Mouse (Mus musculus) intestine, embryonic 16.5 days (tissue): ENCODE results near the gene Adamts17. TPM values are rescaled to one million over a fixed set of nuclear protein-coding genes. Genes with fewer than 3 reads are reported as not detected.

Source experiments
- ATAC-seq: fragments of 200-750 bp; cut with Nextera tagmentation; 2 replicates; pipeline ENCODE4 v1.8.0; 2017; ENCODE audit warnings: moderate TSS enrichment, moderate library complexity
- H3K27ac ChIP-seq: fragments of 300-500 bp; sonication (generic); 2 replicates; pipeline ENCODE4 v1.5.1; 2014; ENCODE audit warnings: mild to moderate bottlenecking, low read length
- H3K27me3 ChIP-seq: fragments of 300-500 bp; sonication (generic); replicated peaks from 2 replicates; pipeline ENCODE4 v1.6.1; 2014; ENCODE audit warnings: low read length, control low read depth, mixed read lengths; ENCODE audit not compliant: control insufficient read depth, insufficient read depth
- H3K36me3 ChIP-seq: fragments of 300-500 bp; sonication (generic); 2 replicates; pipeline ENCODE4 v1.6.1; 2014; ENCODE audit warnings: low read length, control low read depth; ENCODE audit not compliant: control insufficient read depth, insufficient read depth
- H3K4me1 ChIP-seq: fragments of 300-500 bp; sonication (generic); 2 replicates; pipeline ENCODE4 v1.6.1; 2014; ENCODE audit warnings: low read length, control low read depth, mixed read lengths; ENCODE audit not compliant: control insufficient read depth, insufficient read depth
- H3K4me2 ChIP-seq: fragments of 300-500 bp; sonication (generic); 2 replicates; pipeline ENCODE4 v1.6.1; 2014; ENCODE audit warnings: low read depth, low read length, control low read depth
- H3K4me3 ChIP-seq: fragments of 300-500 bp; sonication (generic); 2 replicates; pipeline ENCODE4 v1.5.1; 2014; ENCODE audit warnings: mild to moderate bottlenecking, low read length
- H3K9ac ChIP-seq: fragments of 300-500 bp; sonication (generic); 2 replicates; pipeline ENCODE4 v1.6.1; 2014; ENCODE audit warnings: low read depth, low read length
- H3K9me3 ChIP-seq: fragments of 300-500 bp; sonication (generic); 2 replicates; pipeline ENCODE4 v1.6.1; 2016; ENCODE audit warnings: low read length, control low read depth; ENCODE audit not compliant: control insufficient read depth
- WGBS: fragments of 180-500 bp; shearing (Covaris S2); extraction: QIAGEN DNeasy Blood & Tissue Kit; methylation state at CpG from one replicate; pipeline ENCODE4 v1.1.7; 2014; 5-methylcytosine and 5-hydroxymethylcytosine counted together
- polyA plus RNA-seq: library from polyadenylated mRNA; unstranded; fragments of >200 nt; fragmentation: Nextera tagmentation; extraction: Ambion mirVana; gene quantifications from 2 replicates; pipeline ENCODE4 v1.2.1, GENCODE M21; 2015

Adamts17 gene
- polyA plus RNA-seq, 1 experiment from 2014 or later, result 3.7 TPM

- no peak overlapping the region for H3K4me2 ChIP-seq
- H3K9ac ChIP-seq, result no peak overlapping the region
- H3K36me3 ChIP-seq, result no peaks in the 10 kb centered on the region
- H3K4me1 ChIP-seq, result peaks cover 20% of the 10 kb centered on the region
- WGBS, result 75% methylated on average over 6 of the region's 6 CpGs
- no peaks in the 10 kb centered on the region for H3K27me3 ChIP-seq
- H3K4me3 ChIP-seq, result no peak overlapping the region
- H3K27ac ChIP-seq, result no peak overlapping the region
- H3K9me3 ChIP-seq, result no peaks in the 10 kb centered on the region
- ATAC-seq, result no peak
Measured at GRCm38 (mm10) chr7:66934062-66934461, 94.5 kb downstream of the Adamts17 start.

DNA sequence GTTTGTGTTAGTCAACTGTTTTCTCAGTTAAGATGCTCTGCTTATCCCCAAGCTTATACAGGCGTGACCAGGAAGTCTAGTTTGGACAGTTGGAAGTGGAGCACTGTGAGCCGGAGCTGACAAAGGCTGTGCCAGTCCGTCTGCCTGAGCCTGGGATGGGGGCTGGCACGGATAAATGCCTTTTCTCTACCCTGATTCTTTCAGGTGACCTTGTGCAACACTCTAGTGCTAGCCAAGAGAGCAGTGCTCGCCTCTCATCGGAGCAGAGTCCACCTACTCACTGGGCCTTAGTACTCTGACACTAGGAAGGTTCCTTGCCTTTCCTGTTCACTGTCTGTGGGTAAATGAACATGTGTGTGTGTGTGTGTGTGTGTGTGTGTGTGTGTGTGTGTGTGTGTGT lies 95.5 kb downstream of the Adamts17 start:
- Histone ChIP-seq H3K9me3 (no peaks in the 10 kb centered on the region), H3K4me3 (no peak overlapping the region), H3K36me3 (no peaks in the 10 kb centered on the region), H3K9ac (no peak overlapping the region), H3K27me3 (no peaks in the 10 kb centered on the region), H3K4me2 (no peak overlapping the region), H3K4me1 (peaks cover 20% of the 10 kb centered on the region), H3K27ac (no peak overlapping the region)
- 94% methylated on average over 6 of the region's 6 CpGs for WGBS
- ATAC-seq, result no peak

GRCm38 (mm10) chr7:66936042-66936755 lies 96.7 kb downstream of the Adamts17 start:
- no peak; the same call in 1 of the 2 replicates for ATAC-seq
- Histone ChIP-seq H3K27me3 (no peaks in the 10 kb centered on the region), H3K4me1 (peaks cover 20% of the 10 kb centered on the region), H3K36me3 (no peaks in the 10 kb centered on the region), H3K9ac (no peak overlapping the region), H3K9me3 (no peaks in the 10 kb centered on the region), H3K27ac (no peak overlapping the region), H3K4me3 (no peak overlapping the region), H3K4me2 (no peak overlapping the region)
- WGBS, result 75% methylated on average over 8 of the region's 8 CpGs

DNA sequence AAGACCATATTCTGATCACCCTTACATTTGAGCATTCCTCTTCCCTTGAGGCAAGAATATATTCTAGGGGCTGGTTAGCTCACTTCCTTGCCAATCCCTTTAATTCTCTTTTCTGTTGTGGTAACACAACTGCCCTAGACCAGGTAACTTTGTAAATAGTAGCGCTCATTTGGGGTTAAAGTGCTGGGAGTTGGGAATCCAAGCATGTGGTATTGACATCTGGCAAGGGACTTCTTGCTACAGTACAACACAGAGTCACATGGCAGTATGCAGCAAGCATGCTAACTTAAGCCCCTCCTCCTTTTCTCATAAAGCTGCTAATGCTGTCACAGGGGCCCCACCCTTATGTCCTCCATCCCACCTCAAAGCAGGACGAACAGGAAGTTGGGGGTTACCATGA lies 97.4 kb downstream of the Adamts17 start:
- Histone ChIP-seq H3K27me3 (no peaks in the 10 kb centered on the region), H3K9me3 (no peaks in the 10 kb centered on the region), H3K4me2 (no peak overlapping the region), H3K9ac (no peak overlapping the region), H3K4me3 (no peak overlapping the region), H3K27ac (no peak overlapping the region), H3K4me1 (peaks cover 20% of the 10 kb centered on the region), H3K36me3 (no peaks in the 10 kb centered on the region)
- WGBS, result 71% methylated on average over 2 of the region's 2 CpGs
- no peak for ATAC-seq

DNA sequence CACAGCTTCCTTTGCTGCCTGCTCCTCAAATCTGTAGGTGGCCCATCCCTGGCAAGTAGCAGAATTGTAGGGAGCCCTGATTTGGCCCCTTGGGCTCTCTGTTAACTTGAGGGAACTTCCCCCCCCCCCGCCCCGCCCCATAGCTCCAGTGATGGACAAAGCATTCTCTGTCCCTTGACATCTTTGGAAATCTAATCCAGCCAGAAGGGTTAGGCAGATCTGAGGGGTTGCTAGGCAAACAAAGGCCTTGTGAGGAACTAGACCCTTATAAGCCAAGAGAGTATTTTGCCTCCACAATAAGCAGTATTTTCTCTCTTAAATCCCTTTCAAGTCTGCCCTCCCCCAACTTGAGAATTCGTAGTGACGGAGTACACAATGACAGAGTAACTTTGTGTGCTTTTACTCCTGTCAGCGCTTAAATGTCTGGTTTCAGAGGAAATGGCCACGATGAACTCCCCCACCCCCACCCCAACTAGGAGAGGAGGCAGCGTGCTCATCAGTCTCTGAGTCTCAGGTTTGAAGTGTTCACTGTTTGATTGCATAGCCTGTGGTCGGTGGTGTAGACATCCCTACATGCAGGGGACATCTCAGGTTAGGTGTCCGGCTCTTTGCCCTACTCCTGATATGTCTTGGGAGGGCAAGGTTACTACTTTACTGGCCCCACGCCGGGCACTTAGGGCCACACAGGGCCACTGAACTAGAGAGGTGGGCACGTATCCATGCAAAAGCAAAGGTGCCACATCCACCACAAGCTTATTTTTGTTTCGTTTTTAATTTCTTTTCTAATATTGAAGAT lies 99.7 kb downstream of the Adamts17 start:
- peaks cover 15% of the 10 kb centered on the region for H3K4me1 ChIP-seq
- H3K9me3 ChIP-seq, result no peaks in the 10 kb centered on the region
- ATAC-seq, result no peak
- H3K4me3 ChIP-seq, result no peak overlapping the region
- no peaks in the 10 kb centered on the region for H3K27me3 ChIP-seq
- H3K36me3 ChIP-seq, result no peaks in the 10 kb centered on the region
- no peak overlapping the region for H3K9ac ChIP-seq
- WGBS, result 68% methylated on average over 13 of the region's 13 CpGs
- no peak overlapping the region for H3K4me2 ChIP-seq
- H3K27ac ChIP-seq, result no peak overlapping the region

DNA sequence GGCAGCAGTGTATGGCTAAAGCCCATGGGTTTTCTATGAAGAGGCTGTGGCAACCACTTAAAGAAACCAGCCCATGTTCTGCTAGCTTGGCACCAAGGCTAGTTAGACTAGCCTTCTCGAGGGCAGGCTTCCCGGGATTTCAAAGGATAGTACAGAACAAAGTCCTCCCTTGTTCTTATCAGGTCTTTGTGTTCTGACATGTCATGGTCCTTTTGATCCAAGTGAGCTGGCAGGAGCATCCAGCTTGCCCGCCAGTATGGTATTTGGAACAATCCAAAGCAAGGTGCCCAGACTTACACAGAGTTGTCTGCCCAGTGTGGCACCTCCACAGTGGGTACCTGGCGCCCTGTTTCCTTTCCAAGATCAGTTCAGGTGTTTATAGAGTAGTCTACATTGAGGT lies 101.2 kb downstream of the Adamts17 start:
- H3K4me1 ChIP-seq, result peaks cover 13% of the 10 kb centered on the region
- no peaks in the 10 kb centered on the region for H3K27me3 ChIP-seq
- 72% methylated on average over 4 of the region's 4 CpGs for WGBS
- H3K36me3 ChIP-seq, result no peaks in the 10 kb centered on the region
- no peaks in the 10 kb centered on the region for H3K9me3 ChIP-seq
- no peak overlapping the region for H3K27ac ChIP-seq
- no peak overlapping the region for H3K4me2 ChIP-seq
- no peak overlapping the region for H3K9ac ChIP-seq
- no peak overlapping the region for H3K4me3 ChIP-seq
- ATAC-seq, result no peak

DNA sequence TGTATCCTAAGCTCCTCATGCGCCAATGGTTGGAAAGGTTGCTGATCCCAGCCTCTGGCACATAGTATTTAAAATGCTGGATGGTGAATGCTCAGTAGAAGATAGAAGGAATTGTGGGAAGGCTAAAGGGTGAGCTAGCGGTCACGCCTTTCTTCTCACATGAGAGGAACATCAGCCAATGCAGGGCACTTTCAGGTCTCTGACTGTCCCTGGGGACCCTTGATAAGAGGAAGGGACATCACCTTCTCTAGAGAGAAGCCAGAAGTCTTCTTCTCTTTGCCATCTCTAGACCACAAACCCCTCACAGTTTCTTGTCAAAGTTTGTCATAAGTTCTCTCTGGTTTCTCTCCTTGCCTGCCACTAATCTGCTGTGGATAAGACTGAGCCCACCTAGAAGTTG lies 109.5 kb downstream of the Adamts17 start:
- 96% methylated on average over 3 of the region's 3 CpGs for WGBS
- Histone ChIP-seq H3K27me3 (no peaks in the 10 kb centered on the region), H3K9ac (no peak overlapping the region), H3K4me3 (no peak overlapping the region), H3K9me3 (no peaks in the 10 kb centered on the region), H3K36me3 (no peaks in the 10 kb centered on the region), H3K4me1 (no peaks in the 10 kb centered on the region), H3K4me2 (no peak overlapping the region), H3K27ac (no peak overlapping the region)
- no peak for ATAC-seq

- 88% methylated on average over 3 of the region's 3 CpGs for WGBS
- H3K27ac ChIP-seq, result no peak overlapping the region
- H3K4me1 ChIP-seq, result peaks cover 14% of the 10 kb centered on the region
- H3K4me3 ChIP-seq, result no peak overlapping the region
- H3K4me2 ChIP-seq, result no peak overlapping the region
- no peak overlapping the region for H3K9ac ChIP-seq
- H3K9me3 ChIP-seq, result no peaks in the 10 kb centered on the region
- H3K27me3 ChIP-seq, result no peaks in the 10 kb centered on the region
- H3K36me3 ChIP-seq, result no peaks in the 10 kb centered on the region
- no peak for ATAC-seq
Measured at GRCm38 (mm10) chr7:66952921-66953320, 113.4 kb downstream of the Adamts17 start.

- Histone ChIP-seq H3K27ac (no peak overlapping the region), H3K9me3 (no peaks in the 10 kb centered on the region), H3K4me1 (peaks cover 14% of the 10 kb centered on the region), H3K9ac (no peak overlapping the region), H3K27me3 (no peaks in the 10 kb centered on the region), H3K4me3 (no peak overlapping the region), H3K36me3 (no peaks in the 10 kb centered on the region), H3K4me2 (no peak overlapping the region)
- no peak for ATAC-seq
- 51% methylated on average over 8 of the region's 8 CpGs for WGBS
Measured at GRCm38 (mm10) chr7:66954073-66954472, 114.5 kb downstream of the Adamts17 start.
